Mouse (Mus musculus): ENCODE data around the gene Psmc5. TPM values are rescaled to one million over a fixed set of nuclear protein-coding genes. Genes with fewer than 3 reads are reported as not detected.
A peak's percentile ranks its signal among the peaks of the same experiment; 100 is the strongest.

The Psmc5 gene
- polyA plus RNA-seq, 2 experiments = 107 to 123 TPM

DNA sequence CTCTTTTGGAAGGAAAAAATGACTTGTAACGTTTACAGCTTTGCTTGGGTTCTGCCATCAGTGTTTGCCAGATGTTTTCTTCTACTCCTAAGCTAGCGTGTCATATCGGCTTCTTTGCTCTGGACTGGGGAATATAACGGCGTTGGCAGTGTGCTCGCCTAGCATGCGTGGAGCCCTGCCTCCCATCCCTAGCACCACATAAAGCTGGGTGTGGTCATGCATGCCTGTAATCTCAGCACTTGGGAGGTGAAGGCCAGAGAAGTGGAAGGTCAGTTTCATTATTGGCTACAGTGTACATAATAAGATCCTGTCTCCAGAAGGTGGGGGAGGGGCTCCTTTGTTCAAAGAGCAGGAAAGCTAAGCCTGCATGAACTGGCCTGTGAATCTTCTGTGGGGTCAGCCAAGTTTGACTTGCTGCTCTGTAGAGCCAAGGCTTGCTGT lies 19.0 kb downstream of the Psmc5 start:
- Histone ChIP-seq H3K9ac (replicated peaks) (no peak overlapping the region), H3K4me2 (ENCODE audit: low read depth) (no peak overlapping the region), H3K9me3 (ENCODE audit: control insufficient read depth, low read length) (no peaks in the 10 kb centered on the region), H3K4me3 (ENCODE audit: insufficient read depth in 1 of 2, low read depth in 2 of 2, low read length in 2 of 2) (no peak overlapping the region), H3K4me1 (replicated peaks; ENCODE audit: control insufficient read depth in 2 of 2, insufficient read depth in 2 of 2, low read length in 1 of 2) (peaks cover 11 to 30% of the 10 kb centered on the region in 2 experiments), H3K36me3 (replicated peaks; ENCODE audit: control insufficient read depth, insufficient read depth, low read depth) (no peaks in the 10 kb centered on the region), H3K27me3 (ENCODE audit: control insufficient read depth, insufficient read depth, low read length) (no peaks in the 10 kb centered on the region), H3K27ac (no peak overlapping the region)
- no peak for TF ChIP-seq EP300 (IDR thresholded peaks at IDR 0.05; ENCODE audit: low read depth)
- no peak for TF ChIP-seq CTCF (IDR thresholded peaks at IDR 0.05; ENCODE audit: low read depth)
- 82% methylated on average over 7 of the region's 7 CpGs for WGBS (ENCODE audit: insufficient replicate concordance)
- DNase-seq (ENCODE audit: low read depth in 3 of 3, low spot score in 3 of 3) = no peak
- ATAC-seq (ENCODE audit: insufficient read depth) = no peak

DNA sequence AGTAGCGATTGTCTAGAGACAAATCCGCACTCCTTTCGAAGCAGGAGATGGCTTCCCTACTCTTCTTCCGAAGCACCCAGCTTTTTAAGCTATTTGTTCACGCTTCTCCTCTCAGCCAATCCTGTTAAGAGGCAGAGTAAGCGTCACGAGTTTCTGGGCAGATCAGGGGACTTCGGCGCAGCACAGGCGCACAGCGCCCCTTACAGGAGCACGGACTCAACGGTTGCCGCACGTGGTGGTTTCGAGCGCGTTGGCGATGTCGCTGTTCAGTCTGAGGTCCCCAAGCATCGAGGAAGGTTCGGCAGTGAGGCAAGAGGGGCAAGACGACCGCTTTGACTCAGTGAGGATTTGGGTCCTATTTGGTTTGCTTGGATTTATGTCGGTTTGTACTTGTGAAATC lies 20.5 kb downstream of the Psmc5 start, which contains the start of gene Tcam1:
Tcam1 (plus strand) TSS at position 219 of the 400 bp plus-strand sequence.
- Histone ChIP-seq H3K9ac (replicated peaks) (no peak within 1 kb of the TSS), H3K4me1 (replicated peaks; ENCODE audit: control insufficient read depth in 2 of 2, insufficient read depth in 2 of 2, low read length in 1 of 2) (peaks cover 6 to 22% of the 10 kb centered on the region in 2 experiments)

DNA sequence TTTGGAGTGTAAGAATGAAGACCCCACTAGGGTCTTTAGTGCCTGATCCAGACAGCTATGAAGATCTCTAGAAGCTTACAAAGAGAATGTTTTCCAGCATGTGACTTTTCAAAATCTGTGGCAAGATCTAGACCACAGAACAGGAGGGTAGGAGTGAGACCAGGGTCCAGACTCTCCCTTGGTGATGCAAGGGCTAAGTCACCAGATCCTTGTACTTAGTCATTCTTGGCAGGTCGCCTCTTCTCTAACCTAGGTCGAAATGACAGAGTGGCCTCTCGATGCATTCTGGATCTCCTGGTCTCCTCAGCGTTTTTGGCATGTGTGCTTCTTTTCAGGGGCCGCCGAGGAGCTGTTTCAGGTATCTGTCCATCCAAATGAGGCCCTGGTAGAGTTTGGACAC lies 26.5 kb downstream of the Psmc5 start:
- Histone ChIP-seq H3K27me3 (ENCODE audit: control insufficient read depth, insufficient read depth, low read length) (no peaks in the 10 kb centered on the region), H3K9me3 (ENCODE audit: control insufficient read depth, low read length) (no peaks in the 10 kb centered on the region), H3K4me3 (ENCODE audit: insufficient read depth in 1 of 2, low read depth in 2 of 2, low read length in 2 of 2) (no peak overlapping the region), H3K4me2 (ENCODE audit: low read depth) (no peak overlapping the region), H3K36me3 (replicated peaks; ENCODE audit: control insufficient read depth, insufficient read depth, low read depth) (no peaks in the 10 kb centered on the region), H3K9ac (replicated peaks) (no peak overlapping the region), H3K27ac (no peak overlapping the region), H3K4me1 (replicated peaks; ENCODE audit: control insufficient read depth in 2 of 2, insufficient read depth in 2 of 2, low read length in 1 of 2) (no peaks in the 10 kb centered on the region)
- 69% methylated on average over 6 of the region's 6 CpGs for WGBS (ENCODE audit: insufficient replicate concordance)
- ATAC-seq (ENCODE audit: insufficient read depth) = no peak
- DNase-seq (ENCODE audit: low read depth in 3 of 3, low spot score in 3 of 3) = no peak
- TF ChIP-seq EP300 (IDR thresholded peaks at IDR 0.05; ENCODE audit: low read depth) = no peak
- TF ChIP-seq CTCF (IDR thresholded peaks at IDR 0.05; ENCODE audit: low read depth) = no peak

More for the DNA sequence above, 20.5 kb downstream of the Psmc5 start, which contains the start of gene Tcam1:
- no peaks in the 10 kb centered on the region for H3K27me3 ChIP-seq (ENCODE audit: control insufficient read depth, insufficient read depth, low read length)
- 4% methylated on average over 25 of the region's 25 CpGs for WGBS (ENCODE audit: insufficient replicate concordance)
- no peak within 1 kb of the TSS for H3K4me3 ChIP-seq (ENCODE audit: insufficient read depth in 1 of 2, low read depth in 2 of 2, low read length in 2 of 2)
- H3K36me3 ChIP-seq (replicated peaks; ENCODE audit: control insufficient read depth, insufficient read depth, low read depth) = no peaks in the 10 kb centered on the region
- TF ChIP-seq CTCF (IDR thresholded peaks at IDR 0.05; ENCODE audit: low read depth) (peak; percentile 91), EP300 (IDR thresholded peaks at IDR 0.05; ENCODE audit: low read depth) (no peak)
- peak within 1 kb of the TSS; percentile 38 for H3K4me2 ChIP-seq (ENCODE audit: low read depth)
- no peak within 1 kb of the TSS for H3K27ac ChIP-seq
- DNase-seq (ENCODE audit: low read depth in 3 of 3, low spot score in 3 of 3) = peak; percentile 77 to 83 (median 78)
- no peaks in the 10 kb centered on the region for H3K9me3 ChIP-seq (ENCODE audit: control insufficient read depth, low read length)
- no peak for ATAC-seq (ENCODE audit: insufficient read depth)

DNA sequence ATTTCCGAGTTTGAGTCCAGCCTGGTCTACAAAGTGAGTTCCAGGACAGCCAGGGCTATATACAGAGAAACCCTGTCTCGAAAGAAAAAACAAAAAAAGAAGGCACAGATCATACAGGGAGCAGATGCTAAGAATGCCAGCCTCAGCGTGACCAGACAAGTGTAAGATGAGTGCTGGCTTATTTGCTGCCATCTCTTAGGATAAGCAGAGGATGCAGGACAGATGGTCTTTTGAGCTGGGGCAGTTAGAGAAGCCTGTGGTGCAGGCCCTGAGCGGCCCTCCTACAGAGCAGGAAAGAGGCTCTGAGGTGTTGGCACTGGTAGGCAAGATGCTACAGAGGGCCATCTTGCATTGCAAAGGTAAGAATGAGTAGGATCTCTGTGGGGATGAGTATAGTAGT lies 27.4 kb downstream of the Psmc5 start:
- Histone ChIP-seq H3K4me2 (ENCODE audit: low read depth) (no peak overlapping the region), H3K36me3 (replicated peaks; ENCODE audit: control insufficient read depth, insufficient read depth, low read depth) (no peaks in the 10 kb centered on the region), H3K4me3 (ENCODE audit: insufficient read depth in 1 of 2, low read depth in 2 of 2, low read length in 2 of 2) (no peak overlapping the region), H3K9ac (replicated peaks) (no peak overlapping the region), H3K4me1 (replicated peaks; ENCODE audit: control insufficient read depth in 2 of 2, insufficient read depth in 2 of 2, low read length in 1 of 2) (no peaks in the 10 kb centered on the region), H3K27me3 (ENCODE audit: control insufficient read depth, insufficient read depth, low read length) (no peaks in the 10 kb centered on the region), H3K27ac (no peak overlapping the region), H3K9me3 (ENCODE audit: control insufficient read depth, low read length) (no peaks in the 10 kb centered on the region)
- 49% methylated on average over 4 of the region's 4 CpGs for WGBS (ENCODE audit: insufficient replicate concordance)
- ATAC-seq (ENCODE audit: insufficient read depth) (no peak), DNase-seq (ENCODE audit: low read depth in 3 of 3, low spot score in 3 of 3) (no peak)
- TF ChIP-seq CTCF (IDR thresholded peaks at IDR 0.05; ENCODE audit: low read depth) (no peak), EP300 (IDR thresholded peaks at IDR 0.05; ENCODE audit: low read depth) (no peak)

DNA sequence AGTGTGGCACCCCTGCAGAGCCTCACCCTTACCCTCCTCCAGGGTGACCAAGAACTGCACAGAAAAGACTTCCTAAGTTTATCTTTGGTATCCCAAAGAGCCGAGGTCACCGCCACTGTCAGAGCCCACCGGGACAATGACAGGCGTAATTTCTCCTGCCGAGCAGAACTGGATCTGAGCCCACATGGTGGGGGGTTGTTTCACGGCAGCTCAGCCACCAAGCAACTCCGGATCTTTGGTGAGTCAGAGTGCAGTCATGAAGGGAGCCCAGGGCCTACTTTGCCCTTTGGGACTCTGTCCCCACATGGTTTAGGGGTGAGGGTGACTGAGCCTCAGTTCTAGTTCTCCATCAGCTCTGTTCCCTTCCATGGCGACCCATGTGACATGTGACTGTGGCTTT lies 28.2 kb downstream of the Psmc5 start:
- no peak overlapping the region for H3K4me2 ChIP-seq (ENCODE audit: low read depth)
- H3K36me3 ChIP-seq (replicated peaks; ENCODE audit: control insufficient read depth, insufficient read depth, low read depth) = no peaks in the 10 kb centered on the region
- H3K27me3 ChIP-seq (ENCODE audit: control insufficient read depth, insufficient read depth, low read length) = no peaks in the 10 kb centered on the region
- 58% methylated on average over 8 of the region's 8 CpGs for WGBS (ENCODE audit: insufficient replicate concordance)
- ATAC-seq (ENCODE audit: insufficient read depth) (no peak), DNase-seq (ENCODE audit: low read depth in 3 of 3, low spot score in 3 of 3) (no peak)
- no peak for TF ChIP-seq EP300 (IDR thresholded peaks at IDR 0.05; ENCODE audit: low read depth)
- no peak for TF ChIP-seq CTCF (IDR thresholded peaks at IDR 0.05; ENCODE audit: low read depth)
- no peak overlapping the region for H3K27ac ChIP-seq
- H3K4me1 ChIP-seq (replicated peaks; ENCODE audit: control insufficient read depth in 2 of 2, insufficient read depth in 2 of 2, low read length in 1 of 2) = no peaks in the 10 kb centered on the region
- H3K9me3 ChIP-seq (ENCODE audit: control insufficient read depth, low read length) = no peaks in the 10 kb centered on the region
- no peak overlapping the region for H3K4me3 ChIP-seq (ENCODE audit: insufficient read depth in 1 of 2, low read depth in 2 of 2, low read length in 2 of 2)
- no peak overlapping the region for H3K9ac ChIP-seq (replicated peaks)
